Mouse (Mus musculus) frontal cortex, postnatal 10 days (tissue): ENCODE measurements around the gene Gfpt1.

Experiments used
- DNase-seq, 2 experiments: peaks; one replicate each; pipeline ENCODE4 v3.0.0; 2022; ENCODE audit warnings: low spot score in 2 of 2, mixed read lengths in 1 of 2

Gfpt1 gene

DNA sequence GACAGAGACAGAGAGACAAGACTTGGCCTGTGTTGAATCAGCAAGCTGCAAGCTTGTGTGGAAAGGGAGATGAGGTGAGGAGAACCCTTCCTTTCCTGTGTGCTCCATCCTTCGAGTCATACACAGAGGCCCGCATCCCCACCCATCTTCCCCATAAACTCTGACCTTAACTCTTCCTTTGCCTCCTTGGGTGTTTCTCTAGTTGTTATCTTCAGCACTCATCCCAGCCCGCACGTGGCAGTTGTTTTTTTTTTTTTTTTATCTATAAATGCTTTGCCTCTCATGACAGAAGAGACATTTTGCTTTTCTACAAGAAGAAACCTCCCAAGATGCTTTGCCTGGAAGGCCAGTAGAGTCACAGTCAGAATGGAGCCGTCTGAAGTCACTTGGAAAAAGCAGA lies 95.8 kb downstream of the Gfpt1 start:
- DNase-seq = no peak

DNA sequence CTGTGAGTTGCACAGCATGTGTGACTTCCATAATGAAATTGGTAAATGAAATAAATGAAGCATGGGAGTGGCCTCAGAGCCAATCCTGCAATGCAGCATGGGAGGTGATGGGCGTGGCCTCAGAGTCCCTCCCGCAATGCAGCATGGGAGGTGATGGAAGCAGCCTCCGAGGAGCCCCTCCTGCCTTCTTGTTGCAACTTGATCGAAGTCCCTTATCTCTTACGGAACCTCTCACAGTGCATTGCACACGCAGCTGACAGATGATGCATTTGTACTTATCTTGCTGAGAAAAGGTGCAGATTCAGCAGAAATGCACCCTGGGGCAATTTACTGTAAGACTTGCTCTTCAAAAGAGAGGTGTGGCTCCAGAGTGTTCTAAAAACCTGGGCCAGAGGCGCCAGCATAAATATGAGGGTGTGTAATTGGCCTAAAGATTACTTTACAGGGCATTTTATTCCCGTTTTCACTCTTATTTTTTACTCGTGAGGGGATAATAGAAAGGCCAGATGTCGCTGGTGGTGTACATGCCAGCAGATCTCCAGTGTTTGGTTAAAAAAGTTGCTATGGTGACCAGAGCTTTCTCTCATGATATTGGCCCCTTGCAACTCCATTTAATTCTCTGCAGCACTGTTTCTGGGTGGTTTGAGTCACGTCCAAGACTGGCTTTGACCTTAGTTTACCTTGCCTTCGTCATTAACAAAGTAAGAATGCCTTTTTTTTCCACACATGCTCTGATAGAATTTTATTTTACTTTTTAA lies 97.3 kb downstream of the Gfpt1 start:
- no peak for DNase-seq
